Mouse (Mus musculus) embryonic facial prominence, embryonic 11.5 days (tissue): ENCODE data around the gene 2010109A12Rik. TPM values are rescaled to one million over a fixed set of nuclear protein-coding genes. Genes with fewer than 3 reads are reported as not detected.
A peak's percentile ranks its signal among the peaks of the same experiment; 100 is the strongest.

Experiments used
- ATAC-seq: fragments of 200-750 bp; cut with Nextera tagmentation; replicated peaks from 2 replicates; pipeline ENCODE4 v1.8.0; 2017; ENCODE audit warnings: low read depth; ENCODE audit not compliant: insufficient number of reproducible peaks, low FRiP score, low TSS enrichment
- DNase-seq: peaks from one replicate; pipeline ENCODE4 v3.0.0-alpha.2; 2015; ENCODE audit warnings: low spot score
- H3K27ac ChIP-seq: fragments of 300-500 bp; sonication (generic); replicated peaks from 2 replicates; pipeline ENCODE4 v1.5.1; 2014; ENCODE audit warnings: mild to moderate bottlenecking, low read depth, low read length, control low read depth
- H3K27me3 ChIP-seq: fragments of 300-500 bp; sonication (generic); 2 replicates; pipeline ENCODE4 v1.6.1; 2014; ENCODE audit warnings: mild to moderate bottlenecking, low read length, moderate library complexity, mixed read lengths; ENCODE audit not compliant: control insufficient read depth, insufficient read depth
- H3K36me3 ChIP-seq: fragments of 300-500 bp; sonication (generic); replicated peaks from 2 replicates; pipeline ENCODE4 v1.6.1; 2014; ENCODE audit warnings: low read depth, mild to moderate bottlenecking, low read length, moderate library complexity, mixed read lengths; ENCODE audit not compliant: control insufficient read depth, insufficient read depth
- H3K4me1 ChIP-seq: fragments of 300-500 bp; sonication (generic); 2 replicates; pipeline ENCODE4 v1.6.1; 2014; ENCODE audit warnings: low read length, mixed read lengths; ENCODE audit not compliant: control insufficient read depth, insufficient read depth
- H3K4me2 ChIP-seq: fragments of 300-500 bp; sonication (generic); 2 replicates; pipeline ENCODE4 v1.6.1; 2014; ENCODE audit warnings: low read depth, mild to moderate bottlenecking, control low read depth, low read length, moderate library complexity
- H3K4me3 ChIP-seq: fragments of 300-500 bp; sonication (generic); 2 replicates; pipeline ENCODE4 v1.5.1; 2014; ENCODE audit warnings: low read depth, low read length, control low read depth
- H3K9ac ChIP-seq: fragments of 300-500 bp; sonication (generic); replicated peaks from 2 replicates; pipeline ENCODE4 v1.6.1; 2014; ENCODE audit warnings: mild to moderate bottlenecking, control low read depth, low read length
- H3K9me3 ChIP-seq: fragments of 300-500 bp; sonication (generic); replicated peaks from 2 replicates; pipeline ENCODE4 v1.6.1; 2016; ENCODE audit warnings: mild to moderate bottlenecking, low read length, inconsistent platforms, mixed read lengths; ENCODE audit not compliant: control insufficient read depth
- WGBS: fragments of 180-500 bp; shearing (Covaris S2); extraction: QIAGEN DNeasy Blood & Tissue Kit; methylation state at CpG from one replicate; pipeline ENCODE4 v1.1.7; 2014; 5-methylcytosine and 5-hydroxymethylcytosine counted together
- polyA plus RNA-seq: library from polyadenylated mRNA; unstranded; fragments of >200 nt; fragmentation: Nextera tagmentation; extraction: Ambion mirVana; gene quantifications from 2 replicates; pipeline ENCODE4 v1.2.1, GENCODE M21; 2014

2010109A12Rik gene
- polyA plus RNA-seq, 1 experiment from 2014 or later = 1.4 TPM

- Histone ChIP-seq H3K36me3 (peaks cover 2% of the 10 kb centered on the region; the same call in 1 of the 2 replicates), H3K9ac (no peak overlapping the region), H3K4me1 (no peaks in the 10 kb centered on the region), H3K9me3 (no peaks in the 10 kb centered on the region), H3K27ac (no peak overlapping the region), H3K4me2 (no peak overlapping the region), H3K27me3 (no peaks in the 10 kb centered on the region), H3K4me3 (no peak overlapping the region)
- DNase-seq (peak; percentile 46), ATAC-seq (no peak)
- WGBS = 80% methylated on average over 2 of the region's 2 CpGs
Measured at GRCm38 (mm10) chr5:93180252-93180651, 26.1 kb upstream of the 2010109A12Rik start.

DNA sequence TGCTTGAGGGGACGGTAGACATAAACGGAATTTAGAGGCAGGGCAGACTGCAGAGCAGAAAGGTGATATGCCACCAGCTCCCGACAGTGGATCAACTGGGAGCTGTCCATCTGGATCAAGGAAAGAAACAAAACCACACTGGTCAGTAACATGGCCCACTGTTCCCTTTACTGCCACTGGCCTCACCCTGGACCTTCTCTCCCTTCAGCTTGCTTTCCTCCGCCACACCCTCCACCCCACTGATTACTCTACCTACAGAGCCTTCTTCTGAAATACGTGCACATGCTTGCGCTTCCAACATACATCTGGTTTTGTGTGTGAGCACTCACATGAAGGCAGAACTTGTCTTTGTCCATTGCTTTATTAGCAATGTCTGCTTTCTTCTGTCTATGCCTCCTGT lies 23.0 kb upstream of the 2010109A12Rik start:
- 86% methylated on average over 6 of the region's 6 CpGs for WGBS
- Histone ChIP-seq H3K27ac (no peak overlapping the region), H3K36me3 (peaks cover 5% of the 10 kb centered on the region), H3K4me2 (no peak overlapping the region), H3K9me3 (no peaks in the 10 kb centered on the region), H3K27me3 (no peaks in the 10 kb centered on the region), H3K4me3 (no peak overlapping the region), H3K4me1 (no peaks in the 10 kb centered on the region), H3K9ac (no peak overlapping the region)
- ATAC-seq = no peak
- DNase-seq = no peak

GRCm38 (mm10) chr5:93184548-93184947 lies 21.8 kb upstream of the 2010109A12Rik start:
- H3K4me2 ChIP-seq = no peak overlapping the region
- no peaks in the 10 kb centered on the region for H3K4me1 ChIP-seq
- DNase-seq = no peak
- 81% methylated on average over 6 of the region's 6 CpGs for WGBS
- H3K9ac ChIP-seq = no peak overlapping the region
- H3K27ac ChIP-seq = no peak overlapping the region
- peaks cover 7% of the 10 kb centered on the region for H3K36me3 ChIP-seq
- no peak overlapping the region for H3K4me3 ChIP-seq
- H3K27me3 ChIP-seq = no peaks in the 10 kb centered on the region
- no peaks in the 10 kb centered on the region for H3K9me3 ChIP-seq
- no peak for ATAC-seq

DNA sequence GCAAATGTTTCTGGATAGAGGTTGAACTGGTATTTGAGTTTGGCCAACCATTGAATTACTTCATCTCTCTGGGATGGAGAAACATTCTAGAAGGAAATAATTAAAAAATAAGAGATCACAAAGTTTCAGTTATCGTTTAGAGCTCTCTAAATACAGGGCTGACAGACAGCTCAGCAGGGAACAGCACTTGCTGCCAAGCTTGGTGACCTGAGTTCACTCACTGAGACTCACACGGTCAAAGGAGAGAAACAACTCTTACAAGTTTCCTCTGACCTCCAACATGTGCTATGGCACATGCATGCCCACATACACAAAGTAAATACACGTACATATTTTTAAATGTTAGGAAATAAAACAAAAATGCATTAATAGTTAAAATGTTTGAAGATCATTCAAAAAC lies 16.7 kb upstream of the 2010109A12Rik start:
- no peak overlapping the region for H3K4me3 ChIP-seq
- no peak overlapping the region for H3K9ac ChIP-seq
- no peak for ATAC-seq
- no peaks in the 10 kb centered on the region for H3K27me3 ChIP-seq
- no peaks in the 10 kb centered on the region for H3K4me1 ChIP-seq
- no peak for DNase-seq
- 72% methylated on average over 3 of the region's 3 CpGs for WGBS
- H3K4me2 ChIP-seq = no peak overlapping the region
- H3K36me3 ChIP-seq = peaks cover 5% of the 10 kb centered on the region
- H3K27ac ChIP-seq = no peak overlapping the region
- no peaks in the 10 kb centered on the region for H3K9me3 ChIP-seq

DNA sequence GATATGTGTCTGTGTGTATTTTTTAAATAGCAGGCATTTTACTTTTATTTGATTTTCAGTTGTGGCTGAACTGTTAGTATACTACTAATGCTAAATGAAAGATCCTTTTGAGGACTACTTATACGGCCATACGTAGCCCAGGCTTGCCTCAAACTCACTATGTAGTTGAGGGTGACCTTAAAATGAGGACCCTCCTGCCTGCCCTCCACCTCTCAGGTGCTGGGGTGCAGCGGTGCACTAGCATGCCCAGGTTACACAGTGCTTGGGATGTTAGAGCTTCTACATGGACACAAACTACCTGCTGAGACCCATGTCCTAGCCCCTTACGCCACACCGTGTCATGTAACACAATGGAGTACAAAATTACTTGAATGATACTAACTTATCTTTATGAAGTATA lies 15.9 kb upstream of the 2010109A12Rik start:
- 91% methylated on average over 5 of the region's 5 CpGs for WGBS
- peaks cover 5% of the 10 kb centered on the region for H3K36me3 ChIP-seq

GRCm38 (mm10) chr5:93198232-93198631 lies 8.1 kb upstream of the 2010109A12Rik start:
- no peak for ATAC-seq
- H3K4me3 ChIP-seq = no peak overlapping the region
- no peaks in the 10 kb centered on the region for H3K9me3 ChIP-seq
- no peak for DNase-seq
- 81% methylated on average over 3 of the region's 3 CpGs for WGBS
- no peak overlapping the region for H3K27ac ChIP-seq
- no peaks in the 10 kb centered on the region for H3K27me3 ChIP-seq
- H3K4me2 ChIP-seq = no peak overlapping the region
- H3K36me3 ChIP-seq = peaks cover 4% of the 10 kb centered on the region; the same call in 1 of the 2 replicates
- no peaks in the 10 kb centered on the region for H3K4me1 ChIP-seq
- H3K9ac ChIP-seq = no peak overlapping the region

More for the DNA sequence above, 15.9 kb upstream of the 2010109A12Rik start:
- H3K27me3 ChIP-seq = no peaks in the 10 kb centered on the region
- ATAC-seq = no peak
- H3K9me3 ChIP-seq = no peaks in the 10 kb centered on the region
- H3K9ac ChIP-seq = no peak overlapping the region
- no peak overlapping the region for H3K27ac ChIP-seq
- H3K4me2 ChIP-seq = no peak overlapping the region
- no peaks in the 10 kb centered on the region for H3K4me1 ChIP-seq
- DNase-seq = no peak
- H3K4me3 ChIP-seq = no peak overlapping the region

DNA sequence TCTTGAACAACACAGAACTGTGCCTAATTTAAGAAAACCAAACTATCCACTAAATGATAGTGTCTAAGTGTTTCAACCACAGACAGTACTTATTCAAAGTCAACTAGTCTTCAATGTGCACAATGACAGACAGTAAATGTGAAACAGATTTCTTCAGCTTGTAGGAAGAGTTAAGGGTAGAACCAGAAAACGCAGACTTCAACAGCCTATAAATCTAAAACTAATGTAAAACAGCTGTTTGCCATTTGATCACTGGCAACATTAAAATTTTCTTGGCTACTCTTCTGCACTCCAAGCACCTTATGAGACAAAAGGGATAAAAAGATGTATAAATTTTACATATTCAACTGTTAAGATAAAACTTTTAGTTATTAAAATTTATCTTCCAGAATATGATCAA lies 5.1 kb upstream of the 2010109A12Rik start:
- no peak overlapping the region for H3K9ac ChIP-seq
- 46% methylated on average over 1 of the region's 1 CpGs for WGBS
- ATAC-seq (no peak), DNase-seq (peak; percentile 30)
- no peaks in the 10 kb centered on the region for H3K4me1 ChIP-seq
- H3K9me3 ChIP-seq = no peaks in the 10 kb centered on the region
- H3K27ac ChIP-seq = no peak overlapping the region
- no peak overlapping the region for H3K4me2 ChIP-seq
- peaks cover 4% of the 10 kb centered on the region; the same call in 1 of the 2 replicates for H3K36me3 ChIP-seq
- H3K27me3 ChIP-seq = no peaks in the 10 kb centered on the region
- H3K4me3 ChIP-seq = no peak overlapping the region

GRCm38 (mm10) chr5:93205371-93206108 lies 778 bp upstream of the 2010109A12Rik start:
- H3K4me3 ChIP-seq = peak overlapping the region; percentile 94
- ATAC-seq (peak; percentile 71), DNase-seq (peak; percentile 54)
- peaks cover 2% of the 10 kb centered on the region; the same call in 1 of the 2 replicates for H3K36me3 ChIP-seq
- H3K9ac ChIP-seq = peak overlapping the region; percentile 94
- no peaks in the 10 kb centered on the region for H3K9me3 ChIP-seq
- peak overlapping the region; percentile 75 for H3K4me2 ChIP-seq
- 1% methylated on average over 34 of the region's 63 CpGs for WGBS
- H3K4me1 ChIP-seq = no peaks in the 10 kb centered on the region
- peak overlapping the region; percentile 70 for H3K27ac ChIP-seq
- no peaks in the 10 kb centered on the region for H3K27me3 ChIP-seq
